Mouse (Mus musculus) lung, adult 2 months (tissue): ENCODE results near the gene Cacna1s.

Experiments
- CTCF ChIP-seq: fragments of 200-500 bp; IDR thresholded peaks from 2 replicates; pipeline ENCODE4 v1.5.1; 2011; ENCODE audit warnings: mild to moderate bottlenecking, low read length, control low read depth; ENCODE audit not compliant: insufficient read depth
- POLR2A ChIP-seq: fragments of 200-500 bp; IDR thresholded peaks from 2 replicates; pipeline ENCODE4 v1.6.1; 2011; ENCODE audit warnings: low read depth, mild to moderate bottlenecking, control low read depth, low read length, borderline replicate concordance; ENCODE audit errors: extremely low read depth

DNA sequence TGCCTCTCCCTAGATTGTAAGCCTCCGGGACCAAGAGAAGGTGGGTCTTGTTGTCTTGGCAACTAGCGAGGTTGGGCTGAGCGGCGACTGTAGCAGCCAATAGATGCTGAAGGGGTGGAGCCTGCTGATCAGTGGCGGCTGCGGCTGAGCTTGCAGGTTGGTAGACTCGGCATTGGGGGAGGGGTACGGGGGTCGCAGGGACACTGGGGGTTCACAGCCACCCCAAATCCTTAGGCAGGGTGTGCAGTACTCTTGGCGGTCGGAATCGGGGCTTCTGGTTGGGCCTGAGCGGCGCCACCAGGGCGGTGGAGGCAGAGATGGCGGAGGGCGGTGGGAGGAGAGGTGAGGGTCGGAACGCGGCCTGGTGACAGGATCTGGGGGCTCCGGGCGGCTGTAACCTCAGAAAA, 34.6 kb upstream of the Cacna1s start:
- no peak for TF ChIP-seq CTCF
- TF ChIP-seq POLR2A: peak; percentile 61; the same call in 1 of the 2 replicates
